Mouse (Mus musculus): Measurements from ENCODE around the gene Tpgs1.

- no peak for TF ChIP-seq CTCF (IDR thresholded peaks at IDR 0.05; ENCODE audit: extremely low read depth, insufficient read length, insufficient replicate concordance, low read depth, low read length)
- no peak for TF ChIP-seq POLR2A (IDR thresholded peaks at IDR 0.05; ENCODE audit: low read depth, low read length)
Observed at GRCm38 (mm10) chr10:79709307-79709706, 40.1 kb downstream of the Tpgs1 start.

All from small intestine, adult 2 months (tissue).